Mouse (Mus musculus): ENCODE results near the gene Arrb1.

Arrb1 gene

DNA sequence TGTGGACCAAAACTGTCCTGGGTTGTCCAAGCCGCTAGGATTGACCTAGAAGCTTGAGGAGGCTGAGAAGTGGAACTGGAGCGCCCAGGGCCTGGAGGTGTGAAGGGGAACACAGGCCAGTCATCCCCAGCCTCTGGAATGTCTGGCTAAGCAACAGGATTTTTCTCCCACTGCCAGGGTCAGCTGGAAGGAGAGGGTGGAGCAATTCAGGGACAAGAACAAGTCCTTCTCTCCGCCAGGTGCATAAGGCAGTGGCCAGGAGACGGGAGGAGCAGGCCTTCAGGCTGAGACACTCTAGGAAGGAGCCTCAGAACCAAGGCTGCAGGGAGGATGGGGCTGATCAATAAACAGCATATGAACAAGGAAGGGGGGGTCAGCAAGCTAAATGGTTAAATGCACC, 3.2 kb downstream of the Arrb1 start:
- no peak for DNase-seq (ENCODE audit: low spot score)

DNA sequence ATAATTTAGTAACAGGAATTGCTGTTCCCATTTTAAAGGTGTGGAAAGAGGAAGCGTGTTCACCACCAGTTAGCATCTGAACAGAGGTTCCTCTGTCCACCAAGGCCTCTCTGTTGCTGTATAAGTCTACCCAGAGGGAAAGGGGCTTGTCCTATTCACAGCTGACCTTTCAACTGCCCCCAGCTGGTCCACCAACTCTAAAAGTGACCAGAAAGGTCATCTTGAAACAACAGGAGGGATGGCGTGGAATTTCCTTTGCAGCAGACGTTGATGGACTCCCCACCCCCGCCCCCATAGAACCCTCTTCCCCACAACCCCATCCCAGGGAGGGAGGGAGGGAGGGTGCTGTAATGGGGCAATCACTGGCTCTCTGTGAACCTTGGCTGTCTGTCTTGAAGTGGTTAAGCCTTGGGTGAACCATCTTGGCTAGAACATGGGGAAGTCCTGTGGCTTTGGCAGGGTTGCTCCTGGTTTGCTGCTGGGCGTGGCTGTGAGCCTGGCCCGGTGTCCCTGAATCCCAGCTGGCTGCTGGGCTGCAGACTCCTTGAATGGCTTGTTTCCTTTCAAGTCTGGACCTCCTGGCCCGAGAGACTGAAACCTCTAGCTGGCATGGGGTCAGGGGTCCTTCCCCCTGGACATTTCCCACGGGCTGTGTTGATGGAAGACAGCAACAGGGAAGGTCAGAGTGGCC, 4.1 kb downstream of the Arrb1 start:
- DNase-seq (ENCODE audit: low spot score) = peak; percentile 44

DNA sequence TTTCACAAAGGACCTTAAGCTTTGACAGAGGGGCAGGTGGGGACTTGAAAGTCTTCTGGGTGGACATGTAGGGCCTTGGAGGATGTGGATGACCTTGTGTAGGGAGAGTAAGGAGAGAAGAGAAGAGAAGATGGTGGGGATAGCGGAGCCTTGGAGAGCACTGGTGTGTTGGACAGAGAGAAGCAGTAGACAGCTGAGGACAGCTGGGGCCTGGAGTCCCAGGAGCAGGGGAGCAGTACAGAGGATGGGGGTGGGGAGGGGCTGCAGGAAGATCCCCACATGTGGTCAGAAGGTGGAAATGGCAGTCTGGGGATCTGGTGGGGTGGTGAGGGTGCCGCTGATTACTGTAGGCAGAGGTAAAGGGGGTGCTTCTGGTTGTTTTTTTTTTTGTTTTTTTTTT, 4.8 kb downstream of the Arrb1 start:
- DNase-seq (ENCODE audit: low spot score) = no peak

DNA sequence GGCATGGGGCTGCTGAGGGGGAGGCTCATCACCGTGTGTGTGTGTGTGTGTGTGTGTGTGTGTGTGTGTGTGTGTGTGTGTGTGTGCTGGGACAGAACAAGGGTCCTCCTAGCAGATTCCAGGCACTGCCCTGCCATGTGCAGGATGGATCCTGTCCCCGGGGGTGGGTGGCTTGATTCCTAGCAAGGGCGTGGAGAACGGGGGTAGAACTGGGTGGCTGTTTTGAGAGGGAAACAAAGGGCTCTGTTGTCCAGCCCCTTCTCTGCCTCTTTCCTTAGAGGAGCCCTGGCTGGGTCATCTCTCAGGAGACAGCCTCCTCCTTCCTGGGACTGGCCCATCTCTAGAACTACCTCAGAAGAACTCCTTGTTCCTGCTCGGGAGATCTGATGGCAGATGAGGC, 5.9 kb downstream of the Arrb1 start:
- no peak for DNase-seq (ENCODE audit: low spot score)

DNA sequence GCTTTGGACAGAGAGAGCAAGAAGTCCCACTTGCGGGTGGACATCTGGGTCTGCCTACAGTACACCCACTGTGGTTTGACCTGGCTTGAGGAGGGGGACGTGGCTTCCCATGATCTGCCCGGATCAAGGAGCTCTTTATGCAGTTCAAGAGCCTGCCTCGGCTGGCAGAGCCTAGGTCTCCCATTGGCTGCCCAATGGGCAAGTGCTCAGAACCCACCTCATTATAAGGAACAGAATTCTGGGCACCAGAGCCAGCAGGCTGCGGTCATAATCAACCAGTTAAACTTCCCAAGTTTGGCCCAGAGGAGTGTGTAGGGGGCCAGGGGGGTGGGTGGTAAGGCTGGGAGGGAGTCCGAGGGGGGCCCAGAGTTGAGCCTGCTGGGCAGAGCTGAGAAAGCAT, 9.0 kb downstream of the Arrb1 start:
- DNase-seq (ENCODE audit: low spot score) = no peak

DNA sequence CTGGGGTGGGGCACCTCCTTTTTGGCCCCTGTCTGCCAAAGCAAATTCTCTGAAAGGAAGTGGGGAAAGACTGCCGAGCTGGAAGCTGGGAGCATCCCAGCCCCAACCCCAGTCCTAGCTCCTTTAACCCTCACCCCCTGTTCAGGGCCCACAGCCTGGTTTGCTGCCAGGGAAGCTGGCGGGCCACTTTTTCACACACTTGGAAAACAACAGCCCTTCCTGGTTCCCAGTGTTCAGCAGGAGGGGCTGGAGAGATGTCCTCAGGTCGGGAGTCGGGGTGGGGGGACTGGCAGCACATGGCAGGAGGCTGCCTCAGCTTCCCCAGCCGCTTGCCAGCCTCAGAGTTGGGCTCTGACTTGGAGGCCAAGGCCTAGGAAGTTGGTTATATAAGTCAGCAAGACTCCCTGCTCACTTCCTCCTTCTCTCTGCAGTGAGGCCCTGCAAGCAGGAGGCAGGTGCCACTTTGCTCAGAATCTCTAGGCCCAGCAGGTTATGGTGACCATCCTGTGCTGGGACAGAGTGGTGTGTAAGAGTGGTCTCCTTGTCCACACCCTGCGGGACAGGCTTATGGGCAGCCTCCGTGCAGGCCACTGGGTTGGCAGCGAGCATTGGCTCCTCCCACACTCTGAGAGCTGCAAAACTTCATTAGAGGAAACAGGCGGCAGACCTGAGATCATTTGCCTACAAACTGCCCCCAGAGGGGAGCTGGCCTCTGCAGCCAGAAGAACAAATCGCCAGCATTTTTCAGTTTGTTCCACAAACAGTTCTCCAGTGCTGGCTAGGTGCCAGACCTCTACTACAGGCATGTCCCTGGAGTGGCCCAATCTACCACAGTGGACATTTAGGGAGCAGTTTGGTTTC, 10.8 kb downstream of the Arrb1 start:
- DNase-seq (ENCODE audit: low spot score) = peak; percentile 61

DNA sequence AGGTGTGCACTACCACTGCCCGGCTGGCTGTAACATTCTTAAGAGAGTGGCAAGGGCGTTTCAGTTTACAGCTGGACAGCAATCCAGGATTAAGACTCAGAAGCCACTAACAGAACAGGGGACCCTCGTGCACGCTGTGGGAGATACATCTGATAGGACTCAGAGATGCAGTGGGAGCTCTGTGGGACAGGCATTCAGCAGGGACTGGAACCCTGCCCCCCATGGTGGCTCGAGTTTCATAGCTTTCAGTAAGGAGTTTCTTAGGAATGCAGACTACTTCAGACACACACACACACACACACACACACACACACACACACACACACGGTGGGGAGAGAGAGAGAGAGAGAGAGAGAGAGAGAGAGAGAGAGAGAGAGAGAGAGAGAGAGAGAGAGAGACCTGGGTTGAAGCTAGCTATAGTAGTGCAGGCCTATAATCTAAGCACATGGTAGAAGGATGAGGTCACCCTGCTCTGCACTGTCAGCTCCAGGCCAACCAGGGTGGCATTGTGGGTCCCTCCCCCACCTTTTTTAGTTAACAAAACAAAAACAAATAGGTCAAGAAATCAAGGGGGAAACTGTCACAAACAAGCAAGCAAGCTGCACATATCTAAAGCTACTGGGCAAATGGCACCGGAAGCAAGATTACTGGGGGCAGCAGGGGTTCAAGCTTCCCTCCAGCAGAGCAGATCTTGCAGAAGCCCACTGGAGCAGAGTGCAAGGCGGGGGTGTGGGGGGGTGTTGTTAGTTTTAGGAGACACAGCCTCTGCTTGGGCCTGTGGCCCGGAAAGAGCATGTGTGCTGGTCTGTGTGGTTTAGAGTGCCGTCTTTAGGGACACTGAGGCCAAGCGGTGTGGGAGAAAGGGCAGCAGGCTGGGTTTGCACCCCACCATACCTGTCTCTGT, 12.6 kb downstream of the Arrb1 start:
- DNase-seq (ENCODE audit: low spot score) = no peak

DNA sequence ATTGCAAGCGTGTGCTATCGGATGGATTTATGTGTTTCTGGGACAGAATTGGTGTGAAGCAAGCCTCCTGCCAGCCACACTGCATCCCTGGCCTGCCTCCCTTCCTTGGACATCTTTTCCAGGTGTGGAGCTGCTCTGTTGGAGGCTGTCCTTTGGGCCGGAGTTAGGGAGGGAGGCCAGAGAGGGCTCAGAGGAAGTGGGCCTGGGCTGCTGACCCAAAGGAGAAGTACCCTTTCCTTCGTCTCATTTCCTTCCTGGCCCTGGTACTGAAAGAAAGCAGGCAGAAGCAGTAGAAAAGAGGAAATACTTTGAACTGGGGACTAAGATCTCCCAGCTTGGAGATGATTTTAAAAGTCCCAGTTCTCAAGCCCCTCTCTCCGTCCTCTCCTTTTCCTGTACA, 14.4 kb downstream of the Arrb1 start:
- DNase-seq (ENCODE audit: low spot score) = no peak

DNA sequence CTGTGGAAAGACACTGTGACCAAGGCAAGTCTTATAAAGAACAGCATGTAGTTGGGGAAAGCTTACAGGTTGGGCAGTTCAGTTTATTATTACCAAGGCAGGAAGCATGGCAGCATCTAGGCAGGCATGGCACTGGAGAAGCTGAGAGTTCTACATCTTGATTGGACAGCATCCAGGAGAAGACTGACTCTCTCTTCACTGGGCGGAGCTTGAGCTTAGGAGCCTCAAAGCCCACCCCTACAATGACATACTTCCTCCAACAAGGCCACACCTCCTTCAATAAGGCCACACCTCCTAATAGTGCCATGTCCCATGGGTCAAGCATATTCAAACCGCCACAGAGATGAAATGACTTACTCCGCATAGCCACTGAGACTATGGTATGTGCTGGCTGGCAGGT, 16.4 kb downstream of the Arrb1 start:
- DNase-seq (ENCODE audit: low spot score) = no peak

DNA sequence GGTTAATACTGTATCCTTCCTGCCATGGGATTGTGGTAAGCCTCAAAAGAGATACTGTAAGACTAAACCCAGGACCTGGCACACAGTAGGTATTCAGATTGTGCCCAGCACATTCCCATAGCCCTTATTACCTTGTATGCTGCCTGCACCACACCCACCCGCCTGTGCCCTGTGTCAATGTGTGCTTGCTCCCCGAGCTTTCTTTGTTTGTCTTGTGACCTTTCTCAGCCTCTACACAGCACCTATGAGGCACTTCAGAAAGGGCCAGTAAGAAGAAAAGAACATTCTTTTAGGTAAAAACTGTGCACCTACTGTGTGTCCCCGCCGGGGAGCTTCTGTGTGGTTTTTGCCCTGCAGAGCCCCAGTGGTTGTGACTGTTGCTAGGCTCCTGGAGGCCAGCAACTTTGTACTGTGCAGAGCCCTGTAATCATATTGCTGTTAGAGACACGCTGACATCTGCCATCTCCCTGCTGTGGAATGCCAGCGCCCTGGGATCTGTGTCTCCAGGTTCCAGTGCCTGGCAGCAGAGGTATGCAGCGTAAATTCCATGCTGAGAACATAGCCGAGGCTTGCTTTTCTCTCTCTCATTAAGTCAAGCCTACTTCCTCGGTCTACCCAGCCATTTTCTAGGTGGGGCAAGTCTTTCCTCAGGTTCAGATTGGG, 18.1 kb downstream of the Arrb1 start:
- no peak for DNase-seq (ENCODE audit: low spot score)

GRCm38 (mm10) chr7:99553885-99554269, 18.6 kb downstream of the Arrb1 start:
- no peak for DNase-seq (ENCODE audit: low spot score)

DNA sequence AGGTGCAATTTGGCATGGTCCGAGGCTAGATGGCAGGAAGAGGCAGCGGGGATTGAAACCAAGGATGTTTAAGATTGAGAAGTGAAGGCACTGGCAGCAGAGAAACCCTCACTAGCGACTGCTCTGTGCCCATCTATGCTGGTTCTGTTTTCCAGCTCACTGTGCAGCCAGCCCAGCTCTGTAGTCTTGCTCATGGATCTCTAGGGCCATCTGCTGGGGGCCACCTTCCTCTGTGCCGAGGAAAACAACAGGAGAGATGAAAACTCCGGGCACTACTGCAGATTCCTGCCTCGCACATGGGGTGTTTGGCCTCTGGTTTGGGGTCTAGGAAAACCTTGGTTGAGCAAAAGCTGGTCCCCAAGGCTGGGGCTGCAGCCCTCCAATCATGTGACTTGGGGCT, 20.6 kb downstream of the Arrb1 start:
- peak; percentile 46 for DNase-seq (ENCODE audit: low spot score)

DNA sequence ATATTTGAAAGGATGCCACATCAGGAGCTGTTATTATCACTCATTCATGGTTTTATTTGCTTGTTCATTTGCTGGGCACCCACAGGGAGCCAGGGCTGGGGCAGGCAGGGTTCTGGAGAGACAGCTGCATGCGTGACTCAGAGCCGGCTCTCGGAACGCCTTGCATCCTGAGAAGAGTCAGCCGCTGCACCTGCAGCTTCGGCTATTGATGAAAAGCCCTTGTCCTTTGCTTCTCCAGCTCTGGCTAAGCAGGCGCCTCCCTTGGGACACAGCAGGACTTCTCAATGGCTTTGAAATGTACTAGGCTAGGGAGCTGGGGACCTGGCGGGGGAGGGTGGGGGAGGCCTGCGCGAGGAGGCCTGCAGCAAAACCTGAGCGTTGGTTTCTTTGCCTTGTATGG, 23.8 kb downstream of the Arrb1 start:
- no peak for DNase-seq (ENCODE audit: low spot score)

DNA sequence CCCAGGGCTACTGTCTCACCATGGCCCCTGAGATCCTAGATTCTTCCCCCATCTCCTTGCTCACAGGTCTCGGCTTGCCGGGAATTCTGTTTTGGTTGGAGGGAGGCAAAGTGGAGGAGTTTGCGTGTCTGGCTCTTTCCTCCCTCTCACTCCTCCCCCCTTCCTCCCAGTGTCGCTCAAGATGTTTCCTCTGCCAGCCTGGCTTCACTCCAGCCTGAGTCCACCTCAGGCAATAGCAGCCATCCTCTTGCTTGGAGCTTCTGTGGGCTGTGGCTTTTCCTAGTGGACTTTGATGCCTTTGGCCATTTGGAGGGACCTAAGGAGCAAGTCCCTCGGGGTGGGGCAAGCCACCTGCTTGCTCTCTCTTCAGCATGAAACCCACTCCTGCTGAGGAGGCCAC, 27.2 kb downstream of the Arrb1 start:
- DNase-seq (ENCODE audit: low spot score) = no peak

DNA sequence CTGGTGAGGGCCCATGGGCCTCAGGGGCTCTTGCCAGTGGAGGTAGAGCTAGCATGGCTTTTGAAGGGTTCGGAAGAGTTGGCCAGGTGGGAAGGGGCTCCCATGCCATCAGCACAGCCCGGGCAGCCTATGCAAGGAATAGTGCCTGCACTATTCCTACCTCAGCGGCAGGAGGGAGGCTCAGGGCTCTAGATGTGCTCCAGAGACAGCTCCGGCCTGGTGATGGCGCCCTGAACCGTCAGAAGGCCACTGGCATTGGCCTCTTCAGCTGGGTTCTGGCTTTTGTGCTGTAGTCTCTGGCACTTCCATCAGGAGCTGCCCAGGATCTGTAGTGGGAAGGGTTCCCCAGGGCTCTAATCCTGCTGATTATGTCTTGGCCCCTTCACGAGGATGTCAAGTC, 28.0 kb downstream of the Arrb1 start:
- DNase-seq (ENCODE audit: low spot score) = no peak

- DNase-seq (ENCODE audit: low spot score) = no peak
These were observed 30.1 kb downstream of the Arrb1 start for GRCm38 (mm10) chr7:99565325-99565881.

GRCm38 (mm10) chr7:99570680-99571079, 35.4 kb downstream of the Arrb1 start:
- no peak for DNase-seq (ENCODE audit: low spot score)

DNA sequence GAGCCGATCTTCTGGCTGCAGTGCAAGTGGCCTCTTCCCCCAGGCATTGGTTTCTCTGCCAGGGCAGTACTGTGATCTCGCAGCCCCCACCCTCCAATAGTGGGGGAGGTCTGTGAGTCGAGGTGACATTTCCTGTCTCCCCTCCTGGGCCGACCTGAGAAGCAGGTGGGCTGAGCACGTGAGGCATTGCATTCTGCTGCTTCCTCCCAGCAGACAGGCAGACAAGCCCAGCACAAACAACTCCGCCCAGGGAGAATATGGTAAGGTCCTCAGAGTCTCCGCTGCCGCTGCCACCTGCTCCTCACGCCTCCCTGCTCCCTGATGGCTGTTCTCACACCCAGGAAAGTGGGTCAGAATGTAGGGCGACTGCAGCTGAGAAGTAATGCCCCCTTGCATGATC, 37.7 kb downstream of the Arrb1 start:
- no peak for DNase-seq (ENCODE audit: low spot score)

- DNase-seq (ENCODE audit: low spot score) = no peak
These were observed 38.1 kb downstream of the Arrb1 start for GRCm38 (mm10) chr7:99573351-99573750.

GRCm38 (mm10) chr7:99578246-99578645, 43.0 kb downstream of the Arrb1 start:
- no peak for DNase-seq (ENCODE audit: low spot score)

DNA sequence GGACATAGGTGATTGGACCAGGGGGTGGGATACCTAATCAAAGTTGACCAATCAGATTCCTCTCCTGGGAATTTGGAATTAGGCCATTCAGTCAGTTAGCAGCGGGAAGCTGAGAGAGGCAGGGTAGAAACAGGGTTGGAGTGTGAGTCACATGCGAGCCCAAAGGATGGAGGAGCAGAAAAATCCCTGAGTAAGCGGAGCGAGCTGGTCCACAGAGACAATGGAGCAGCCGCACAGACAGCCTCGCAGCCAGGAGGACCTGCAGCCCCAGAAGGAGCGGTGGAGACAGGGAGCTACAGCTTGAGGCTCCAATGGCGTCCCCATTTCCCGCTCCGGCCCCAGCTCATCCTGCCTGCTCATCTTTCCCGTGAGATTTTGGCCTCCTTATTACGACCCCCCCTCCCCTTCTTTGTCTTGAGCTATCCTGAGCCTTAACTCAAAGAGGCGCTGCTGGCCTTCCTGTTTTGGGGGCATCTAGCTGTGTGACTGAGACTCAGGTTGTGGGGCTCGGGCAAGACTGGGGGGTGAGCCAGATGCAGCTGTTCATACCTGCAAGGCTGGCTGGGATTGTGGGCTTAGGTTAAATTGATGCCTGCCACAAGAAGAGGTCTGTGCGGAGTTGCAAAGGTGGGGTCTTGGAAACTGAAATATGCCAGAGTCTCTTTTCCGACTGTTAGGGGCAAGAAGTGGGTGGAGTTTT, 44.4 kb downstream of the Arrb1 start:
- no peak for DNase-seq (ENCODE audit: low spot score)
